Mouse (Mus musculus) heart, adult 2 months (tissue): ENCODE results near the gene Ubc.

Experiments
- CTCF ChIP-seq: fragments of 200-600 bp; IDR thresholded peaks from 2 replicates; pipeline ENCODE4 v1.8.1; 2022; ENCODE audit warnings: antibody characterized with exemption, mild to moderate bottlenecking, moderate library complexity
- EP300 ChIP-seq: fragments of 200-500 bp; IDR thresholded peaks from 2 replicates; pipeline ENCODE4 v1.6.1; 2011; ENCODE audit warnings: low read depth, low read length, control low read depth; ENCODE audit not compliant: insufficient read depth
- POLR2A ChIP-seq: fragments of 200-500 bp; IDR thresholded peaks from 2 replicates; pipeline ENCODE4 v1.6.1; 2011; ENCODE audit warnings: mild to moderate bottlenecking, low read depth, low read length, control low read depth; ENCODE audit not compliant: insufficient read depth

DNA sequence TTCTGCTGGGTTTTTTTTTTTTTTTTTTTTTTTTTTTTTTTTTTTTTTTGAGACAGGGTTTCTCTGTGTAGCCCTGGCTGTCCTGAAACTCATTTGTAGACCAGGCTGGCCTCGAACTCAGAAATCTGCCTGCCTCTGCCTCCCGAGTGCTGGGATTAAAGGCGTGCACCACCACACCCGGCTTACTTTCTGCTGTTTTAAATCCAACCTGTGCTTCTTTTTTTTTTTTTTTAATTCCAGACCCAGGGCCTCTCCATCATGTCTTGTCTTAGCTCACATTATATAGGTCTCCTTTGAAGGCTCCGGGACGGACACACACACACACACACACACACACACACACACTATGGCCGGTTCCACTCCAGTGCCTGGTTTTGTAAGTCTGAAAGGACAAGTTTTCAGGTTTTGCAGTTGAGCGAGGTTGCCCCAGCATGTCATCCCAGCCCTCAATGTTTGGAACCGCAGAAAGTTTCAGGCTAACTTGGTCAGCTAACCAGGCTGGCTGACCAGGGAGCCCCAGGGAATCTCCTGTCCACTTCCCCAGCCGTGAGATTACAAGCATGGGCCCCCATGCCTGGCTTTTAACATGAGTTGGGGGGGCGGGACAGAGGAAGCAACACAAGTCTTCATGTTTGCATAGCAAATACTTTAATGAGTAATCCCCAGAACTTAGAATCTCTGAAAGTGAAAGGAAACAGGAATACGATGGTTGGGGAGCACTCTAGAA is 32.3 kb downstream of the Ubc start:
- TF ChIP-seq POLR2A (no peak), CTCF (no peak), EP300 (no peak)
